Mouse (Mus musculus): ENCODE results near the gene Prkca.

DNA sequence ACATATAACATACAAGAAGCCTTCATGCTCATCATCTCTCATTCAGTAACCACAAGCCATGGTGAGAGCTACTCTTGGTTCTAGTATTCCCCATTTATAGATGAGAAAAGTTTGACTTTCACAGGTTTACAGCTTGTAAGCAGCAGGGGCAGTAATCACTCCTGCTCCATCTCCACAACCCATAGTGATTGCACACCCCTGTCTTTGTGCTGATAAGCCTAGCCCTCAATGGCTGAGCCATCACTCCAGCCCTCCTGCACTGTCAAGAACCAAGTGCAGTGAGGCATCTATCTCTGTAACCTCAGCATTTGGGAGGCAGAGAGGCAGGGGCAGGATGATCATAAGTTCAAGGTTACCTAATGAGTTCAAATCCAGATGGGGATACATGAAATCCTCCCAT, 48.4 kb downstream of the Prkca start:
- TF ChIP-seq CTCF (IDR thresholded peaks at IDR 0.05; ENCODE audit: control insufficient read depth, insufficient read depth, insufficient read length) (no peak), MYOG (IDR thresholded peaks at IDR 0.05; ENCODE audit: control insufficient read depth, extremely low read depth, insufficient read length) (no peak), USF1 (IDR thresholded peaks at IDR 0.05; ENCODE audit: low read depth) (no peak), MAX (IDR thresholded peaks at IDR 0.05) (no peak), FOSL1 (IDR thresholded peaks at IDR 0.05; ENCODE audit: insufficient read depth, low read length, poor library complexity, severe bottlenecking) (no peak), CEBPB (IDR thresholded peaks at IDR 0.05; ENCODE audit: low read depth) (no peak)
